Mouse (Mus musculus): ENCODE results near the gene Naif1. TPM values are rescaled to one million over a fixed set of nuclear protein-coding genes. Genes with fewer than 3 reads are reported as not detected.

Naif1 gene
- polyA plus RNA-seq, 1 experiment = 3.2 TPM

DNA sequence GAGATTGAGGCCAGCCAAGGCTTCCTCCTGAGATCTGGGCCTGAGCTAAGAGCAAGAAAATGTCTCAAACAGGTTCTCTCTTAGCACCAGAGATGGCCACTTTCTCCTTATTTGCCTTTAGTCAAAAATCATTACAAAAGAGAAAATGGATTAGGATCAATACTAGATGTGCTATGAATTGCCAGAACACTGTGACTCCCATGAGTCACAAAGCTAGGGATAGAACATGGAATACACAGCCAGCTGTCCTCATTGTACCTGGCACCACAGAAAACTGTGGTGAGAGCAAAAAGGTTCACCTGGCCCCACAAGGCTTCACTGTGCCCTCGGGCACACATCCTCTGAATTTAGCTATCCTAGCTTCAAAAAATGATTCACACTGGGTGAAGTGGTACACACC, 1.8 kb upstream of the Naif1 start:
- TF ChIP-seq MYOD1 (IDR thresholded peaks at IDR 0.05; ENCODE audit: control insufficient read depth, insufficient read length, low read depth) = no peak
- no peak for TF ChIP-seq MAX (IDR thresholded peaks at IDR 0.05)
- TF ChIP-seq MYOG (IDR thresholded peaks at IDR 0.05; ENCODE audit: control insufficient read depth, extremely low read depth, insufficient read length) = no peak
- no peak for TF ChIP-seq CEBPB (IDR thresholded peaks at IDR 0.05; ENCODE audit: low read depth)
- no peak for TF ChIP-seq CTCF (IDR thresholded peaks at IDR 0.05; ENCODE audit: control insufficient read depth, insufficient read depth, insufficient read length)
- Histone ChIP-seq H3K79me2 (ENCODE audit: control insufficient read depth, insufficient read depth) (peaks cover 89% of the 10 kb centered on the region), H3K36me3 (ENCODE audit: control insufficient read depth, insufficient read depth) (peaks cover 15% of the 10 kb centered on the region), H3K4me3 (ENCODE audit: insufficient read depth, poor library complexity, severe bottlenecking) (no peak overlapping the region), H3ac (ENCODE audit: control insufficient read depth, insufficient read length, low read depth) (no peak overlapping the region), H3K79me3 (ENCODE audit: low read depth) (peaks cover 39% of the 10 kb centered on the region), H3K27me3 (ENCODE audit: control insufficient read depth, insufficient read depth, insufficient read length) (no peaks in the 10 kb centered on the region)

DNA sequence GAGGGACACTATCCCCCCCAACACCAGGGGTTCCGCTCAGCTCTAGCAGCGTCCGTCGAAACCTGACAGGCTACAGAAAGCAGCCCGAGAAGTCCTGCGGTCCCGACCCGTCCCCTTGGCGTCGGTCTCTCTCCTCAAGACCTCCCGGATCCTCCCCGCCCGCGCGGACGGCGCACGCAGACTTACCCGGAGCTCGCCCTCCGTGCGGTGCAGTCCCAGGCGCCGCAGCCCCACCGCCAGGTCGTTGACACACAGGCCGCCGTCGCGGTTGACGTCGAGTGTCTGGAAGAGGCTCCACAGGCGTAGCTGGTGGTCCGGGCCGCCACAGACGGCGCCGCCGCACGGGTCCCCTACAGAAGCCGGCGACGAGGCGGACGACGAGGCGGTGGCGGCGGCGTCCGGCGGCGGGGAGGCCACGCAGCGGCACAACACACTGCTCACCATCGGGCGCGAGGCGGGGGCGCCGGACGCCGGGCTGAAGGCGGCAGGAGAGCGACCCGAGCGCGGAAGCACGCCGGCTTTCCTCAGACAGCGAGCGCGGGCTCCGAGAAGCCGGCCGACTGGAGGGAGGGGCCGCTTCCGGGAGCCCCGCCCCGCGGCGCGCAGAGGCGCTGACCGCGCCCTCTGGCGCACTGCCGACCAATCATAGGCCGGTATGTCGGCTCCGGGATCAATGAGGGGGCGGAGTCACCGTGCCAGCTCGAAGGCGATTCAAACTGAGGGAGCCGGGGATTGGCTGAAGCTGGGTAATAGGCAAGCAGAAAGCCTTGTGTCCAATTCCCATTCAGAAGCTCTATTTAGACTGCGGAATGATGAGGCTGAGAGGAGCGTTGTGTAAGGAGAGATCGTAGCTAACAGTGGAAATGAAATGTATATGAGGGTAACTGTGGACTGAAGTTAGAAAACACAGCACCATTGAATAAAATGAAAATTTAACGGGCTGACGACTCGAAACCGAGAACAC, 906 bp downstream of the Naif1 start, which contains the start of gene Slc25a25:
Gene Slc25a25, minus strand, starts transcription at position 565 of the 964 bp plus-strand sequence.
- Histone ChIP-seq H3K4me3 (ENCODE audit: insufficient read depth, poor library complexity, severe bottlenecking) (peak within 1 kb of the TSS; percentile 66), H3K27me3 (ENCODE audit: control insufficient read depth, insufficient read depth, insufficient read length) (no peaks in the 10 kb centered on the region), H3K79me2 (ENCODE audit: control insufficient read depth, insufficient read depth) (peaks cover 71% of the 10 kb centered on the region), H3K79me3 (ENCODE audit: low read depth) (peaks cover 39% of the 10 kb centered on the region), H3ac (ENCODE audit: control insufficient read depth, insufficient read length, low read depth) (peak within 1 kb of the TSS; percentile 67), H3K36me3 (ENCODE audit: control insufficient read depth, insufficient read depth) (peaks cover 2% of the 10 kb centered on the region)
- TF ChIP-seq CEBPB (IDR thresholded peaks at IDR 0.05; ENCODE audit: low read depth) (no peak), MAX (IDR thresholded peaks at IDR 0.05) (peak; percentile 58)

DNA sequence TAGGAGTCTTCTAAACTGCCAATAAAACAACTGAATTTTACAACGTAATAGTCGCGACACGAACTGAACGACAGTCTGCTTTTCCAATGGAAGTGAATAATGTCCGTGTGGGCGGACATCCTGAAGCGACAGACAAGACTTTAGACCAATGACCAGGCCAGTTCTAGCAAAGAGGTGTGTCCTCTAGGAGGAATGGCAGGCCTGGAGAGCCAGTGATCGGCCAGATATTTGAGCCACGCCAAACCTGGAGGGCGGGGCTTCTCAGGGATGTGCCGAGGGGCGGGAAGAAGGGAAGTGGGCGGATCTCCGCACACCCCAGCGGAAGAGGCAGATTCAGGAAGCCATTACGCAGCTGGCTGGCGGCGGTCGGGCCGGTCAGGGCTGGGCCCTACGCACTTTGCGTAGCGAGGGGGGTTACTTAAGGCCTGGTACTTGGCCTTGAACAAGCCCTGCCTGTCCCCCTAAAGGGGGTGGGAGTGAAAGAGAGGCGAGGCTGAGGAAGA, 1.7 kb downstream of the Naif1 start:
- peaks cover 63% of the 10 kb centered on the region for H3K79me2 ChIP-seq (ENCODE audit: control insufficient read depth, insufficient read depth)
- peak overlapping the region; percentile 66 for H3K4me3 ChIP-seq (ENCODE audit: insufficient read depth, poor library complexity, severe bottlenecking)
- peaks cover 8% of the 10 kb centered on the region for H3K36me3 ChIP-seq (ENCODE audit: control insufficient read depth, insufficient read depth)
- peaks cover 37% of the 10 kb centered on the region for H3K79me3 ChIP-seq (ENCODE audit: low read depth)
- TF ChIP-seq FOSL1 (IDR thresholded peaks at IDR 0.05; ENCODE audit: insufficient read depth, low read length, poor library complexity, severe bottlenecking) (no peak), MYOG (IDR thresholded peaks at IDR 0.05; ENCODE audit: control insufficient read depth, extremely low read depth, insufficient read length) (no peak), MAX (IDR thresholded peaks at IDR 0.05) (no peak), CTCF (IDR thresholded peaks at IDR 0.05; ENCODE audit: control insufficient read depth, insufficient read depth, insufficient read length) (no peak), CEBPB (IDR thresholded peaks at IDR 0.05; ENCODE audit: low read depth) (no peak), USF1 (IDR thresholded peaks at IDR 0.05; ENCODE audit: low read depth) (no peak), MYOD1 (IDR thresholded peaks at IDR 0.05; ENCODE audit: control insufficient read depth, insufficient read length, low read depth) (no peak)
- no peak overlapping the region for H3ac ChIP-seq (ENCODE audit: control insufficient read depth, insufficient read length, low read depth)
- no peaks in the 10 kb centered on the region for H3K27me3 ChIP-seq (ENCODE audit: control insufficient read depth, insufficient read depth, insufficient read length)

DNA sequence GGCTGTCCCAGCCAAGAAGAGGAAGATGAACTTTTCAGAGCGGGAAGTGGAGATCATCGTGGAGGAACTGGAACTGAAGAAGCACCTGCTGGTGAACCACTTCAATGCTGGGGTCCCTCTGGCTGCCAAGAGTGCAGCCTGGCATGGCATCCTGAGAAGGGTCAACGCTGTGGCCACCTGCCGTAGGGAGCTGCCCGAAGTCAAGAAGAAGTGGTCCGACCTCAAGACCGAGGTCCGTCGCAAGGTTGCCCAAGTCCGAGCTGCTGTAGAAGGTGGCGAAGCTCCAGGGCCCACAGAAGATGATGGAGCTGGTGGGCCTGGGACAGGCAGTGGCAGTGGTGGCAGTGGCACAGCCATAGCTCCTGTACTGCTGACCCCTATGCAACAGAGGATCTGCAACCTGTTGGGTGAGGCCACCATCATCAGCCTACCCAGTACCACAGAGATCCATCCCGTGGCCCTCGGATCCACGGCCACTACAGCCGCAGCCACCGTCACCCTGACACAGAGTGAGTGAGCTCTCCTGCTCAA, 2.2 kb downstream of the Naif1 start:
- H3K4me3 ChIP-seq (ENCODE audit: insufficient read depth, poor library complexity, severe bottlenecking) = peak overlapping the region; percentile 66
- H3K79me3 ChIP-seq (ENCODE audit: low read depth) = peaks cover 34% of the 10 kb centered on the region
- H3K27me3 ChIP-seq (ENCODE audit: control insufficient read depth, insufficient read depth, insufficient read length) = no peaks in the 10 kb centered on the region
- H3ac ChIP-seq (ENCODE audit: control insufficient read depth, insufficient read length, low read depth) = no peak overlapping the region
- H3K79me2 ChIP-seq (ENCODE audit: control insufficient read depth, insufficient read depth) = peaks cover 58% of the 10 kb centered on the region
- H3K36me3 ChIP-seq (ENCODE audit: control insufficient read depth, insufficient read depth) = peaks cover 8% of the 10 kb centered on the region
- TF ChIP-seq MYOG (IDR thresholded peaks at IDR 0.05; ENCODE audit: control insufficient read depth, extremely low read depth, insufficient read length) (no peak), USF1 (IDR thresholded peaks at IDR 0.05; ENCODE audit: low read depth) (no peak), MAX (IDR thresholded peaks at IDR 0.05) (no peak), CEBPB (IDR thresholded peaks at IDR 0.05; ENCODE audit: low read depth) (no peak), MYOD1 (IDR thresholded peaks at IDR 0.05; ENCODE audit: control insufficient read depth, insufficient read length, low read depth) (no peak), FOSL1 (IDR thresholded peaks at IDR 0.05; ENCODE audit: insufficient read depth, low read length, poor library complexity, severe bottlenecking) (no peak), CTCF (IDR thresholded peaks at IDR 0.05; ENCODE audit: control insufficient read depth, insufficient read depth, insufficient read length) (no peak)

DNA sequence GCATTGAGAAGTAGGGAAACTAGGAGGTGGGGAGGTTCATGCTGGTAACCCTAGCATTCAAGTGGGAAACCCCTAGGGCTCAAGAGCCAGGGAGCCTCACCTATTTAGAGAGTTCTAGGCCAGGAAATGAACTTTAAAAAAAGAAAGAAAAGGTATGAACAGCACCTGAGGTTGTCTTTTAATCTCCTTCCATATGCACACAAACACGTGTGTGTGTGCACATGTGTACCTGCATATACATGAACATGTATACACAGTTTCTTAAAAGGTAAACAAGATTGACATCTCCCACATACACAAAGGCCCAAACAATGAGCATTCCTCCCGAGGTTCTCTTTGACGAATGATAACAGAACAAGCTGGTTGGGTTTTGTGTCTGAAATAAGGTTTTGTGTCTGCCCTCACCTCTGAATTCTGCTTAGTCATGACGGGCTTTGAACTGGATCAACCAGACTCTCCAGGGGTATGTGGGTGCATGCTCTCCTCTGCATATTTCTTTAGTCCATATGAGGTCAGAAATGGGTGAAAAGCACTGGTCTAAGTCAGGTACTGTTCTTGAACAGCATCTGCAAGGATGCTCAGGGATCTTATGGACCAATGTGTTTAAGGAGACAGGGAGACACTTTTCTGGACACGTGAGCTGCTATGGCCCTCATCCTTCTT, 3.5 kb downstream of the Naif1 start:
- Histone ChIP-seq H3K36me3 (ENCODE audit: control insufficient read depth, insufficient read depth) (peaks cover 8% of the 10 kb centered on the region), H3ac (ENCODE audit: control insufficient read depth, insufficient read length, low read depth) (no peak overlapping the region), H3K4me3 (ENCODE audit: insufficient read depth, poor library complexity, severe bottlenecking) (no peak overlapping the region), H3K27me3 (ENCODE audit: control insufficient read depth, insufficient read depth, insufficient read length) (no peaks in the 10 kb centered on the region), H3K79me3 (ENCODE audit: low read depth) (peaks cover 27% of the 10 kb centered on the region), H3K79me2 (ENCODE audit: control insufficient read depth, insufficient read depth) (peaks cover 45% of the 10 kb centered on the region)
- TF ChIP-seq CEBPB (IDR thresholded peaks at IDR 0.05; ENCODE audit: low read depth) (no peak), USF1 (IDR thresholded peaks at IDR 0.05; ENCODE audit: low read depth) (no peak), CTCF (IDR thresholded peaks at IDR 0.05; ENCODE audit: control insufficient read depth, insufficient read depth, insufficient read length) (no peak), MAX (IDR thresholded peaks at IDR 0.05) (no peak), FOSL1 (IDR thresholded peaks at IDR 0.05; ENCODE audit: insufficient read depth, low read length, poor library complexity, severe bottlenecking) (no peak), MYOD1 (IDR thresholded peaks at IDR 0.05; ENCODE audit: control insufficient read depth, insufficient read length, low read depth) (no peak), MYOG (IDR thresholded peaks at IDR 0.05; ENCODE audit: control insufficient read depth, extremely low read depth, insufficient read length) (no peak)
